Mouse (Mus musculus): ENCODE measurements around the gene Ltbp2. TPM values are rescaled to one million over a fixed set of nuclear protein-coding genes. Genes with fewer than 3 reads are reported as not detected.

Ltbp2 gene
- polyA plus RNA-seq, 1 experiment = 0.04 TPM

GRCm38 (mm10) chr12:84893648-84894628 lies 17.6 kb upstream of the Ltbp2 start:
- TF ChIP-seq GATA1 (IDR thresholded peaks at IDR 0.05; ENCODE audit: low read length) = no peak

DNA sequence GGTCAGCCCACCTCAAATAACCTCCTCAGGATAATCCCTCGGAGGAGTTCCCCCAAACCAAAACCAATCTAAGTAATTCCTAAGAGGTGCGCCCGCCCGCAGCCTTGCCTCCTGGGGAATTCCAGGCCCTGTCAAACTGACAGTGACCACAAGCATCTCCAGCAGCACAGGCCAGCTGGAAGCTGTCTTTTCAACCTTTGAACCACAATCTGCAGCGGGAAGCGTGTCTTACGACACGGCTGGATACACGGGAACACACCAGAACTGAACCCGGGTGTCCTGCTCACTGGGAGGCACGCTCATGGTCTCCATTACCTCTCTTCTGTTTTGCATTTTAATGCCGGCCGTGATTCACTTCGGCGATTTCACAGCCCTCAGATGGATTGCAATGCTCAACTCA lies 14.0 kb upstream of the Ltbp2 start:
- no peak for TF ChIP-seq GATA1 (IDR thresholded peaks at IDR 0.05; ENCODE audit: low read length)

DNA sequence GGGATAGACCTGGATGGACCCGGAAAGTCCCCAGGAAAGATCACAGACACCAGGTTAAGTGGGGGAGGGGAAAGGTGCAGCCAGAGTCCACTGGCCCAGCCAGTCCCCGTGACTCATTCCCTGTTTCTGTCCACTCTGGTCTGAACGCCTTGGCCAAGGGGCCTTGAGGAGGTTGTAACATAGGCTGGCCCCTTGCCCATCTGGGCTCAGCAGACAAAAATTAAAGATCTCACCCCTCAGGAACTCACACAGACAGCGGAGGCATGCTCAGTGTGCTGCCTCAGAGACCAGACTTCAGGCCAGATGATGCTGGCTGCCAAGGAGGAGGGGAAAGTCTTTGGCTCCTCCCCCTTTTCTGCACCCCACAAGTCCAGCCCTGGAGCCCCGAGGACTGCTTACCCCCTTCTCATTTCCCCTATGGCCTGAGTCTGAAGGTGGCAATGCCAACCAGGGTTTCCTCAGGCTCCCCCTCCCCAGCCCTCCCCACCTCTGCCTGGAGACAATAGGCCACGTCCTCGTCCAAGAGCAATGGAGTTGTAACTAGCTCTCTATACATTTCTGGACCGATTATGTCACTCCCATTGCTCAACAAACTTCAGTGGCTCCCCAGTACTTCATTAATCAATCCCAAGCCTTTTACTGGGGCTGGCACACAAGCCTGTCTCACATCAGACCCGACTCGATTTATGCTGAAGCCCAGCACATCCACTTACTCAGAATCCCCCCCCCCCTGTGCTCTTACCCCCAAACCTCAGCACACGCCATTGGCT lies 9.0 kb upstream of the Ltbp2 start:
- no peak for TF ChIP-seq GATA1 (IDR thresholded peaks at IDR 0.05; ENCODE audit: low read length)

DNA sequence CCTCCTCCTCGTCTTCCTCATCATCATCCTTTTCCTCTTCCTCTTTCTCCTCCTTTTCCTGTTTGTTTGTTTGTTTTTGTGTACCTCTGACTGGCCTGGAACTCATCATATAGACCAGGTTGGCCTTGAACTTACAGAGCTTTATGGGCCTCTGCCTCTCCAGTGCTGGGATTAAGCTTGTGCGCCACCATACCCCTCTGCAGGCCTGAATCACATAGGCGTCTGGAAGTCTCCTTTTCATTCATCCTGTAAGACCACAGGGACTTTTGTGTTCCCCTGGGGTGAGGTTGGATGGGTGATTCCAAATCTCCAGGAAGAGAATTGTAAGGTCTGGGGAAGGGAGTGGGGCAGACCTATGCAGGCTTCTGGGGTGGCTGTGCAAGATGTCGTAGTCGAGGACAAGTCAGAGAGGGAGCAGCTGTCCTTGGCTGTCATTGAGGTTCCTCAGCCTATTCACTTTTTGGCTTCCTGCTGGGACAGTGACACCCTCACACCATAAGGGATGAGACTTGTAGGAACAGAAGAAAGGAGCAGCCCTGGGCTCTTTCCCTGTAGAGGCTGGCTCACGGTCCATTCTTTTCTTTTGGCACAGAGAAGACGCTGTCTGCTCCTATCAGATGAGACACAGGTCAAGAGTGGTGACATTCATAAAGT lies 8.2 kb upstream of the Ltbp2 start:
- TF ChIP-seq GATA1 (IDR thresholded peaks at IDR 0.05; ENCODE audit: low read length) = no peak

GRCm38 (mm10) chr12:84882796-84883195 lies 6.5 kb upstream of the Ltbp2 start:
- no peak for TF ChIP-seq GATA1 (IDR thresholded peaks at IDR 0.05; ENCODE audit: low read length)

- TF ChIP-seq GATA1 (IDR thresholded peaks at IDR 0.05; ENCODE audit: low read length) = no peak
Measured at GRCm38 (mm10) chr12:84880091-84880490, 3.8 kb upstream of the Ltbp2 start.

GRCm38 (mm10) chr12:84875761-84876480 lies 411 bp downstream of the Ltbp2 start:
- TF ChIP-seq GATA1 (IDR thresholded peaks at IDR 0.05; ENCODE audit: low read length) = no peak

- TF ChIP-seq GATA1 (IDR thresholded peaks at IDR 0.05; ENCODE audit: low read length) = no peak
Measured at GRCm38 (mm10) chr12:84873434-84873833, 2.9 kb downstream of the Ltbp2 start.

DNA sequence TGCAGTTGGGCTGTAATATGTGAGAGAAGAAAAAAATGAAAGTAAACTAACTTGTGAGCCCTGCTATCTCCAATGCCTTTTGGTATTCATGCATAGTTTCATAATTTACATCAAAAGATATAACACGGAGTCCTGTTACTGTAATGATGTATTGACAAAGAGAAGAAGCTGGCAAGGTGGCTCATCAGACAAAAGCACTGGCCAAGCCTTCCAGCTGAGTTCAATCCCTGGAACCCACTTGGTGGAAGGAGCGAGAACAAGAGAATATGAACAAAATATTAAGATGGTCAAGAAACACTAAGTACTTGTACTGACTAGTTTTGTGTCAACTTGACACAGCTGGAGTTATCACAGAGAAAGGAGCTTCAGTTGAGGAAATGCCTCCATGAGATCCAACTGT lies 4.0 kb downstream of the Ltbp2 start:
- no peak for TF ChIP-seq GATA1 (IDR thresholded peaks at IDR 0.05; ENCODE audit: low read length)

DNA sequence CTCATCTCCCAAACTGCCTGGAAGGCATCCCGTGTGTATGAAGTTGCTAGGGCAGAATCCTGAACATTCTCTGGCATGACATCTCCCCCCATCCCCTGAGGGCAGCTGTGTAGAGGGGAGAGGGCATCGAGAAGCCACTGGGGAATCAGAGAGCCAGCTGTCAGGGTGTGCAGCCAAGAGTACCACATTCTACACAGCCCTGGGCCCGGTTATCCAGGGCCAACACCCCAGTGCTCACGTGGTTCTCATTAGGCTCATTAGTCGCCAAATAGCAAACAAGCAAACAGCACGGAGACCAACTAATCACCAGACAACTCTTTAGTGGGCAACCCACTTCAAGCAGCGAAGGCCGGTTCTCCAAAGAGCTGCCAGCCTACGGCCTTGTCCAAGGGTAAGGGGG lies 10.9 kb downstream of the Ltbp2 start:
- TF ChIP-seq GATA1 (IDR thresholded peaks at IDR 0.05; ENCODE audit: low read length) = no peak

DNA sequence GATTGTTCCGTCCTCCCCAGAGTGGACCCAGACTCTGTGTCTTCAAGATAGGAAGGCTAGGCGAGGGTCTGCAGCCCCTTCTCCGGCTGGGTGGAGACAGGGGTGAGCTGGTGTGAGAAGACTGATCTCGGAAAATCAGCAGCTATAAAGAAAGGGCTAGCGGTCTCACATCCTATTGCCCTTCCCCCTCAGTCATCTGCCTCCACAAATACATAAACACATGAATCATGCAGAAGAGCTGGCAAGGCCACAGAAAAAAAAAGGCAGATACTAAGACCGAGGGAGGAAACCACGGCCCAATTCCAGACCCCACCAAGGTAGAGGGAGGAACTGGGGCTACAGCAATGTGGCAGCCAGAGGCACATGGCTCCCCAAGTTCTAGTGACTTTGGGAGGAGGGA lies 11.5 kb downstream of the Ltbp2 start:
- TF ChIP-seq GATA1 (IDR thresholded peaks at IDR 0.05; ENCODE audit: low read length) = no peak

DNA sequence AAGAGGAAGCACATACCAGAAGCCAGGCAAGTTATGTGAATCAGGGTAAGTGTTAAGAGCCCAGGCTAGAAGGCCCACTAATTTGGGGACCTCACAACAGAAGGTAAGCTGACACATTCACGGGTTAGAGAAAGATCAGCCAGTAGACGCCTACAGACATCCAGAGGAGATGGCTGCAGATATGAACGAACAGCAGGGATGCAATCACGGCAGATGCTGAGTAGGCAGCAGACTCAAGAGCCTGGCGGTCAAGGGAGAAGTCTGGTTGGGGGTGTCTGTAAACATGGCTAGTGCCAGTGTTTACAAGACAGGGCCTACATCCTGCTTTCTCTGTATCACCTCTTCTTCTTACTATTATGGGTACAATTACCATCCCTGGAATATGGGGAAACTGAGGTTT lies 13.1 kb downstream of the Ltbp2 start:
- no peak for TF ChIP-seq GATA1 (IDR thresholded peaks at IDR 0.05; ENCODE audit: low read length)

DNA sequence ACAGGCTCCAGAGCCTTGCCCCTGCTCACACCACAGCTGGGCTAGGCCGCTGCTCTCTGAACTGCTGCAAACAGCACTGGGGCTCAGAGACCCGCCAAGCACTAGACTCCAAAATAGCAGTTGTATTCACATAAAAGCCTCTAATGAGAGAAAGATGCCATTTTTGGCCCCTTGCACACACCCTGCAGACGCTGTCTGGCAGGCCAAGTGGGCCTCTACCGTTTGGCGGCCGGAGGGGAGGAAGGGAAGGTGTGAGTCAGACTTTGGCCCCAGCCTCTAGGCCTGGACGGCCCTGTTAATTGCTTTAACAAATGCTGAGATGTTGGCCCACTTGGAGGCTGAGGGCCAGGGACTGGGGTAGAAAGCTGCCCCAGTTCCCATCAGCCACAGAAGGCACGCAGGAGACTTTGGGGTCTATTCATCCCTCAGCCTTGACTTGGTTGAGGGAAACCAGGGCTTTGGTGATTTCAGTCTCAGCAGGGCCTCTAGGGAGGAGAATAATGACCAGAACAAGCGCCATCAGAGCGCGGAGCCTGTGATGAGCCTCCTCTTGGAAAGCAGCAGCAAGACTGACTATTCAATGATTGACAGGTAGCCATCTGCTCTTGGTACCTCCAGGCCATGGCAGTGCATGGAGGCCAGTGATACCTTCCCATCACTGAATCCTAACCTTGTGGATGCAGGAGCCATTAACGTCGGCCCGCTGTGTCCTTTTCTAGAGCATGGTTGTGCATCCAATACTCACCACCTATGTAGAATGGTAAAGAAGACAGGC lies 14.0 kb downstream of the Ltbp2 start:
- TF ChIP-seq GATA1 (IDR thresholded peaks at IDR 0.05; ENCODE audit: low read length) = no peak

Measured in G1E-ER4 (cell line).